Mouse (Mus musculus) liver, embryonic 14.5 days (tissue): ENCODE results near the gene Hcar2. TPM values are rescaled to one million over a fixed set of nuclear protein-coding genes. Genes with fewer than 3 reads are reported as not detected.

ENCODE experiments used
- ATAC-seq: fragments of 200-750 bp; cut with Nextera tagmentation; 2 replicates; pipeline ENCODE4 v1.8.0; 2017; ENCODE audit warnings: moderate number of reproducible peaks, mild to moderate bottlenecking, moderate library complexity; ENCODE audit not compliant: insufficient read depth
- DNase-seq, 3 experiments: peaks; one replicate each; pipeline ENCODE4 v3.0.0-alpha.2; 2012 to 2013; ENCODE audit warnings: low read depth in 3 of 3, low spot score in 3 of 3
- H3K27ac ChIP-seq: fragments of 300-500 bp; sonication (generic); 2 replicates; pipeline ENCODE4 v1.5.1; 2014; ENCODE audit warnings: moderate library complexity, mild to moderate bottlenecking, control low read depth, inconsistent platforms
- H3K27me3 ChIP-seq: fragments of 300-500 bp; sonication (generic); 2 replicates; pipeline ENCODE4 v1.6.1; 2014; ENCODE audit warnings: mild to moderate bottlenecking, low read length, moderate library complexity; ENCODE audit not compliant: control insufficient read depth, insufficient read depth
- H3K36me3 ChIP-seq: fragments of 300-500 bp; sonication (generic); replicated peaks from 2 replicates; pipeline ENCODE4 v1.6.1; 2014; ENCODE audit warnings: low read depth; ENCODE audit not compliant: control insufficient read depth, insufficient read depth
- H3K4me1 ChIP-seq, 2 experiments: fragments of 200-500 bp in 1 of 2; fragments of 300-500 bp in 1 of 2; sonication (generic) in 1 of 2; replicated peaks; 2 replicates each; pipeline ENCODE4 v1.6.1; 2012 to 2014; ENCODE audit warnings: antibody characterized with exemption in 1 of 2, inconsistent platforms in 1 of 2, low read length in 1 of 2; ENCODE audit not compliant: control insufficient read depth in 2 of 2, insufficient read depth in 2 of 2
- H3K4me2 ChIP-seq: fragments of 300-500 bp; sonication (generic); 2 replicates; pipeline ENCODE4 v1.6.1; 2014; ENCODE audit warnings: low read depth, mild to moderate bottlenecking, control low read depth, moderate library complexity
- H3K4me3 ChIP-seq, 2 experiments: fragments of 200-500 bp in 1 of 2; fragments of 300-500 bp in 1 of 2; sonication (generic) in 1 of 2; 2 replicates each; pipeline ENCODE4 v1.5.1; 2012 to 2014; ENCODE audit warnings: low read depth in 2 of 2, low read length in 2 of 2, mild to moderate bottlenecking in 2 of 2, control low read depth in 1 of 2, inconsistent platforms in 1 of 2, moderate library complexity in 1 of 2; ENCODE audit not compliant: insufficient read depth in 1 of 2
- H3K9ac ChIP-seq: fragments of 300-500 bp; sonication (generic); replicated peaks from 2 replicates; pipeline ENCODE4 v1.6.1; 2014; ENCODE audit warnings: mild to moderate bottlenecking, control low read depth, moderate library complexity
- H3K9me3 ChIP-seq: fragments of 300-500 bp; sonication (generic); 2 replicates; pipeline ENCODE4 v1.6.1; 2016; ENCODE audit warnings: low read length, mixed read lengths; ENCODE audit not compliant: control insufficient read depth
- CTCF ChIP-seq: IDR thresholded peaks from 2 replicates; pipeline ENCODE4 v1.5.1; 2016; ENCODE audit warnings: antibody characterized with exemption, low read depth, control low read depth
- EP300 ChIP-seq: IDR thresholded peaks from 2 replicates; pipeline ENCODE4 v1.6.1; 2016; ENCODE audit warnings: antibody characterized with exemption, low read depth
- WGBS: fragments of 180-500 bp; shearing (Covaris S2); extraction: QIAGEN DNeasy Blood & Tissue Kit; methylation state at CpG from one replicate; pipeline ENCODE4 v1.1.7; 2014; ENCODE audit not compliant: insufficient replicate concordance; 5-methylcytosine and 5-hydroxymethylcytosine counted together
- polyA plus RNA-seq, 2 experiments: library from polyadenylated mRNA; depleted of rRNA in 1 of 2; stranded (reverse) in 1 of 2; unstranded in 1 of 2; fragments of >200 nt; fragmentation: Nextera tagmentation in 1 of 2; extraction: Ambion mirVana in 1 of 2; gene quantifications; 2 replicates each; pipeline versions ENCODE4 v1.2.1 to v1.2.3; 2012 to 2014

The Hcar2 gene
- polyA plus RNA-seq, 2 experiments = 0.20 to 0.42 TPM

DNA sequence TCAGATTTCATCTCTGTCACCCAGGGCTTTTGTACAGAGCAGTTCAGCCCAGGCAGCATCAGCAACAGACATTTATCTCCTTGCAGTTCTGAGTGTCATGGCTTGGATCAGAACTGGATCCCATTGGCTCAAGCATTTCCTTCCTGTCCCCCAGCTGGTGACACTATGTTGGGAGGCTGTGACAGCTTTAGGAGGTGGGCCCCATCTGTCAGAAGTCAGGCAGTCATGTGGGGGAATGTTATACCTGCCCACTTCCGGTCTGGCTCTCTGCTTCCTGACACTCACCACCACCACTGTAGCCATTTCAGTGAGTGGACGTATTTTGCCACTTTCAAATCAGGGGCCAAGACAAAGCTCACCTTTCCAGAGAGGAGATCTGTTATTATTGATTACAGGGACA is 13.9 kb downstream of the Hcar2 start:
- Histone ChIP-seq H3K36me3 (no peaks in the 10 kb centered on the region), H3K27me3 (no peaks in the 10 kb centered on the region), H3K4me2 (no peak overlapping the region), H3K9ac (no peak overlapping the region), H3K4me1 (peaks cover 0 to 4% of the 10 kb centered on the region in 2 experiments; a peak in 1 of 4 replicates), H3K27ac (no peak overlapping the region), H3K9me3 (no peaks in the 10 kb centered on the region), H3K4me3 (no peak overlapping the region)
- 5% methylated on average over 2 of the region's 2 CpGs for WGBS
- DNase-seq = no peak
- TF ChIP-seq EP300 (no peak), CTCF (no peak)
- no peak for ATAC-seq

DNA sequence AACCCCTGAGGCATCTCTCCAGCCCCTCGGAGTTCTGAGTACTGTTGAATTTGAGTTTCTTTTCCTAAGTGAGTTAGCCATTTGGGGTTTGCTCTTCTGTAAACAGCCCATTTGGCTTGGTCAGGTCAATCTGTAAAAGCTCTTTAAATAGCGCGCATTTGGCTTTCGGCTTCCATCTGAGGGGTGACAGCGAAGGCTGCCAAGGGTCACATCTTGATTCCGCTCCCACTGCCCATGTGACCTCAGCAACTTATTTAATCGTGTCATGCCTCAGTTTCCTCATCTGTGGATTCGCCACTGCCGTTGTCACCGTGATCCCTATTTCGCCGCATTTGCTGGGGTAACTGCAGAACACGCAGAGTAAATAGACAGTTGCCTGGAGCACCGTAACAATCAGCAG is 21.0 kb downstream of the Hcar2 start:
- Histone ChIP-seq H3K27me3 (no peaks in the 10 kb centered on the region), H3K27ac (no peak overlapping the region), H3K4me1 (peaks cover 0 to 7% of the 10 kb centered on the region in 2 experiments; a peak in 1 of 4 replicates), H3K36me3 (no peaks in the 10 kb centered on the region), H3K9ac (no peak overlapping the region), H3K9me3 (no peaks in the 10 kb centered on the region), H3K4me3 (no peak overlapping the region), H3K4me2 (no peak overlapping the region)
- TF ChIP-seq EP300 (no peak), CTCF (no peak)
- ATAC-seq (no peak), DNase-seq (no peak)
- 83% methylated on average over 14 of the region's 14 CpGs for WGBS

DNA sequence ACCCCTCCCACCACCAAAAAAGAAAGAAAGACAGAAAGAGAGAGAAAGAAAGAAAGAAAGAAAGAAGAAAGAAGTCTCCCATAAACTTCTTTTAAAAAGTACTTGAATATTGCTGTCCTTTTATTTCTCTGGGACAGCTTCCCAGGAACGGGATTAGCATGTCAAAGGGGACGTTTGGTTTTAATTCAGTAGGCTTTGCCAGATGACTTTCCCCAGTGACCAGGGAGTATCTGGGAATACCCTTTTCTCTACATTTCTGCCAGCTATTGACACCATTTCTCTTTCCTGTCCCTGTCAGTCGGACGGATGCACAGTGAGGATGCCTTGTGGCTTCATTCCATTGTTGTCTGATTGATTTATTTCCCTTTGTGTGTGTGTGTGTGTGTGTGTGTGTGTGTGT is 21.5 kb downstream of the Hcar2 start:
- H3K27ac ChIP-seq = no peak overlapping the region
- no peaks in the 10 kb centered on the region for H3K9me3 ChIP-seq
- DNase-seq (no peak), ATAC-seq (no peak)
- no peaks in the 10 kb centered on the region for H3K27me3 ChIP-seq
- H3K9ac ChIP-seq = no peak overlapping the region
- no peak overlapping the region for H3K4me2 ChIP-seq
- H3K4me1 ChIP-seq = peaks cover 0 to 7% of the 10 kb centered on the region in 2 experiments; a peak in 1 of 4 replicates
- H3K4me3 ChIP-seq = no peak overlapping the region
- WGBS = 67% methylated on average over 4 of the region's 4 CpGs
- H3K36me3 ChIP-seq = no peaks in the 10 kb centered on the region
- TF ChIP-seq EP300 = no peak
- TF ChIP-seq CTCF = no peak

DNA sequence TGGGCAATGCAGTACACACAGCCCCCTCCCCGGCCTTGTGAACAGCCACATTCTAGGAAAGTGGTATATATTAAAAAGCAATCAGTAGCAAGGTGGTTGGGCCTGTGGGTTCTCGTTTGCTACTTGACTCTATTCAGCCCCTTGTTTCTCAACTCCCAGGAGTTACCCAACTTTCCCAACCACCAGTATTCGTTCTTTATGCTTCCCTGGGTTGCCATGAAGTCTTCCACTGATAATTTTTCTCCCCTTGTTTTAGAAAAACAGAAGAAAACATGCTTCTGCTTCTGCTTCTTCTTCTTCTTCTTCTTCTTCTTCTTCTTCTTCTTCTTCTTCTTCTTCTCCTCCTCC is 22.4 kb downstream of the Hcar2 start:
- Histone ChIP-seq H3K27me3 (no peaks in the 10 kb centered on the region), H3K27ac (no peak overlapping the region), H3K36me3 (no peaks in the 10 kb centered on the region), H3K9me3 (no peaks in the 10 kb centered on the region), H3K4me1 (peaks cover 0 to 7% of the 10 kb centered on the region in 2 experiments; a peak in 1 of 4 replicates), H3K4me3 (no peak overlapping the region), H3K4me2 (no peak overlapping the region), H3K9ac (no peak overlapping the region)
- ATAC-seq (no peak), DNase-seq (no peak)
- TF ChIP-seq EP300 (no peak), CTCF (no peak)
- 33% methylated on average over 3 of the region's 3 CpGs for WGBS

DNA sequence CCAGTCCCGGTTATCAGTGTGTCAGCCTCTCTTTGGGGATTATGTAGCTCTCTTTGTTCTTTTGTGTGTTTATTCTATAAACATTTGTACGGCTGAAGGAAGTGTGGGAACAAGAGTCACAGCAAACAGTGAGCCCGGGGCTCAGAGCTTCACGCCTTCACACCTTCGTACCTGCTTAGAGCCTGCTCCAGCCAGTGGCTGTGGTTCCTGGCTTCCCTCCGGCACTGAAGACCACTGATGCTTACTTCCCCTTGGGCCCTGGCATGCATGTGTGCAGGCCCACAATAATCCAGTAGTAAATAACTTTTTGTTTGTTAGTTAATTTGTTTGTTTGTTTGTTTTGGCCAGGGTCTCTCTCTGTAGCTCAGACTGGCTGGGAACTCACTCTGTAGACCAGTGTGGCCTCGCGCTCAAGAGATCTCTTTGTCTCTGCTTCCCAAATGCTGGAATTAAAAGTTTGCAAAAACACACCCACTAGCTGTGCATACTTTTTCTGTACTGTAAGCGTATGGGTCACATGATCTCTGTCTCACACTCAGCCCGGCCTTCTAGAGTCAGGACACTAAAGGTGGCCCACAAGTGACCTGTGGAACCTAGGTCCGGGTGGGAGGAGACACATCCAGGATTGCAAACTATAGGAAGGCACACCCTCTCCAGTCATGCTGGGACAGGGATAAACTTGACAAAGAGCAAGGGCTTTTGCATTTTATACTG is 22.9 kb downstream of the Hcar2 start:
- ATAC-seq = no peak
- Histone ChIP-seq H3K4me2 (no peak overlapping the region), H3K9me3 (no peaks in the 10 kb centered on the region), H3K27me3 (no peaks in the 10 kb centered on the region), H3K4me1 (peaks cover 0 to 7% of the 10 kb centered on the region in 2 experiments; a peak in 1 of 4 replicates), H3K36me3 (no peaks in the 10 kb centered on the region), H3K4me3 (no peak overlapping the region), H3K9ac (no peak overlapping the region), H3K27ac (no peak overlapping the region)
- DNase-seq = no peak
- no peak for TF ChIP-seq EP300
- no peak for TF ChIP-seq CTCF
- WGBS = 52% methylated on average over 11 of the region's 11 CpGs
